Mouse (Mus musculus): ENCODE measurements around the gene Dcaf17.

Dcaf17 gene

GRCm38 (mm10) chr2:71055300-71056114 is at the start of gene Dcaf17, which contains the start of gene Mettl8:
Dcaf17 (plus strand) TSS chr2:71055328.
Mettl8 (minus strand) TSS chr2:71055583.
- peak; percentile 98 for DNase-seq

GRCm38 (mm10) chr2:71011816-71012215 is 43.3 kb upstream of the Dcaf17 start:
- DNase-seq, result no peak

GRCm38 (mm10) chr2:71013521-71013920 is 41.6 kb upstream of the Dcaf17 start:
- no peak for DNase-seq

GRCm38 (mm10) chr2:71019277-71019676 is 35.9 kb upstream of the Dcaf17 start:
- no peak for DNase-seq

- no peak for DNase-seq
Measured at GRCm38 (mm10) chr2:71019704-71020375, 35.3 kb upstream of the Dcaf17 start.

- DNase-seq, result no peak
Measured at GRCm38 (mm10) chr2:71020674-71021073, 34.5 kb upstream of the Dcaf17 start.

GRCm38 (mm10) chr2:71022991-71023390 is 32.1 kb upstream of the Dcaf17 start:
- DNase-seq, result no peak

GRCm38 (mm10) chr2:71023986-71024385 is 31.1 kb upstream of the Dcaf17 start:
- DNase-seq, result no peak

- DNase-seq, result no peak
Measured at GRCm38 (mm10) chr2:71025576-71026315, 29.4 kb upstream of the Dcaf17 start.

- no peak for DNase-seq
Measured at GRCm38 (mm10) chr2:71026787-71027186, 28.3 kb upstream of the Dcaf17 start.

GRCm38 (mm10) chr2:71027631-71028030 is 27.5 kb upstream of the Dcaf17 start:
- DNase-seq, result no peak

- no peak for DNase-seq
Measured at GRCm38 (mm10) chr2:71030663-71031062, 24.5 kb upstream of the Dcaf17 start.

GRCm38 (mm10) chr2:71031973-71032794 is 22.9 kb upstream of the Dcaf17 start:
- peak; percentile 57 for DNase-seq

- DNase-seq, result no peak
Measured at GRCm38 (mm10) chr2:71033014-71033413, 22.1 kb upstream of the Dcaf17 start.

GRCm38 (mm10) chr2:71033987-71034386 is 21.1 kb upstream of the Dcaf17 start:
- DNase-seq, result no peak

GRCm38 (mm10) chr2:71037447-71037846 is 17.7 kb upstream of the Dcaf17 start:
- no peak for DNase-seq

GRCm38 (mm10) chr2:71039522-71040121 is 15.5 kb upstream of the Dcaf17 start:
- peak; percentile 74 for DNase-seq

- DNase-seq, result no peak
Measured at GRCm38 (mm10) chr2:71046151-71046550, 9.0 kb upstream of the Dcaf17 start.

GRCm38 (mm10) chr2:71046751-71047320 is 8.3 kb upstream of the Dcaf17 start:
- peak; percentile 38 for DNase-seq

GRCm38 (mm10) chr2:71048896-71049295 is 6.2 kb upstream of the Dcaf17 start:
- peak; percentile 48 for DNase-seq

- DNase-seq, result no peak
Measured at GRCm38 (mm10) chr2:71050511-71050910, 4.6 kb upstream of the Dcaf17 start.

GRCm38 (mm10) chr2:71054716-71055115 is 412 bp upstream of the Dcaf17 start:
- no peak for DNase-seq
